Comparison of ENCODE assay signal across 13 mouse cellular contexts in the genomic region with DNA sequence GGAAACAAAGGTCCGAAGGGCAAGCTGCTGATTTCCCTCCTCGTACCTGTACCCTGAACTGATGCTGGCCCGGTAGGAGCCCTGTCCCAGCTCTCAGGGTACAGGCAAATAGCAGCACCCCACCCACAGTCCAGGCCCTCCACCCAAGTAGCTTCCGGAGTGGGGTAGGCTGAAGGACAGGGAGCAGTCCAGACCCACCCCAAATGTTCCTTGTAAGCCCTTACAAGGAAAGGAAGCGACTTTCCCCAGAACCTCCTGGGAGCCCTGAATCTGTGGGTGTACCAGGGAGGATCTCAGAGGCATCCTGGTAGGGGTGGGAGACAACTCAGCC. TPM values are rescaled to one million over a fixed set of nuclear protein-coding genes. Genes with fewer than 3 reads are reported as not detected.
DNase-seq lines count a peak whose midpoint lies in the region; ATAC-seq and TF ChIP-seq lines count a peak whose summit lies in the region.
"Had no signal": no experiment of that assay in that cellular context is flagged by ENCODE, and none has a peak within 500 bp of the region (broad histone marks: within the 10 kb centered on the region; RNA-seq: fewer than 3 reads in every experiment).

No protein-coding gene starts in this region.

- H3K4me1 ChIP-seq in heart, embryonic 10.5 days: peaks cover 32% of the 10 kb centered on the region
- H3K4me1 ChIP-seq in lung, postnatal 0 days (ENCODE audit: insufficient read depth, low read depth, low read length): no peaks in the 10 kb centered on the region
- H3K4me1 ChIP-seq in cerebellum, adult 2 months (ENCODE audit: control insufficient read depth, insufficient read depth, low read length): no peaks in the 10 kb centered on the region
- H3K4me1 ChIP-seq: neural tube, embryonic 13.5 days had no signal

- H3K27me3 ChIP-seq in heart, embryonic 10.5 days (ENCODE audit: insufficient read depth, poor library complexity, severe bottlenecking): no peaks in the 10 kb centered on the region
- no peaks in the 10 kb centered on the region for H3K27me3 ChIP-seq in lung, postnatal 0 days (replicated peaks; ENCODE audit: insufficient read depth, low read length)
- no peaks in the 10 kb centered on the region; the same call in 1 of the 2 replicates for H3K27me3 ChIP-seq in cerebellum, adult 2 months (ENCODE audit: control insufficient read depth, insufficient read depth, low read length)

- H3K4me3 ChIP-seq in heart, embryonic 10.5 days: no peak overlapping the region
- H3K4me3 ChIP-seq in lung, postnatal 0 days (ENCODE audit: low read depth, low read length): peak overlapping the region; percentile 6; the same call in 1 of the 2 replicates
- no peak overlapping the region for H3K4me3 ChIP-seq in cerebellum, adult 2 months (replicated peaks; ENCODE audit: insufficient read depth, low read depth, low read length)
- H3K4me3 ChIP-seq: neural tube, embryonic 13.5 days had no signal

- DNase-seq in heart, embryonic 10.5 days (ENCODE audit: low spot score): no peak
- DNase-seq in heart, adult 11 months: no peak
- no peak for DNase-seq in lung, postnatal 0 days (ENCODE audit: low spot score)
- no peak for DNase-seq in lung, adult 18-20 months
- no peak for DNase-seq in cerebellum, adult 11 months
- no peak for DNase-seq in cerebellum, adult 2 months
- DNase-seq: adrenal gland, adult 8-10 months; cerebellum, adult 9-11 months had no signal

- no peak overlapping the region for H3K9ac ChIP-seq in lung, postnatal 0 days (replicated peaks; ENCODE audit: low read depth)
- H3K9ac ChIP-seq: neural tube, embryonic 13.5 days had no signal

- peak overlapping the region; percentile 85 for H3K27ac ChIP-seq in heart, embryonic 10.5 days
- no peak overlapping the region; the same call in 1 of the 2 replicates for H3K27ac ChIP-seq in lung, postnatal 0 days (ENCODE audit: low read length)
- H3K27ac ChIP-seq in cerebellum, adult 2 months (ENCODE audit: insufficient read depth, low read length): no peak overlapping the region
- H3K27ac ChIP-seq: neural tube, embryonic 13.5 days had no signal

- 0 out of 2 replicates have a peak overlapping the region, but pooled peaks have one; percentile 11 for H3K4me2 ChIP-seq in lung, postnatal 0 days (replicated peaks; ENCODE audit: low read depth, low read length)
- H3K4me2 ChIP-seq: neural tube, embryonic 13.5 days had no signal

- no peak for TF ChIP-seq CTCF in lung, postnatal 0 days (IDR thresholded peaks at IDR 0.05)
- no peak for TF ChIP-seq CTCF in cerebellum, adult 2 months (IDR thresholded peaks at IDR 0.05; ENCODE audit: borderline replicate concordance, insufficient read depth, low read depth, low read length)

- ATAC-seq in lung, postnatal 0 days: no peak
- peak; percentile 32 for ATAC-seq in erythroid progenitor cell, adult 5-6 weeks (replicated peaks; ENCODE audit: low FRiP score, poor library complexity, severe bottlenecking)
- 0 out of 2 replicates have a peak, but pooled peaks have one; percentile 1 for ATAC-seq in megakaryocyte, adult 5-6 weeks (ENCODE audit: poor library complexity, severe bottlenecking)
- ATAC-seq: forebrain, embryonic 16.5 days had no signal

- no peaks in the 10 kb centered on the region for H3K36me3 ChIP-seq in heart, embryonic 10.5 days
- H3K36me3 ChIP-seq in lung, postnatal 0 days (ENCODE audit: insufficient read depth, low read length): no peaks in the 10 kb centered on the region
- H3K36me3 ChIP-seq: neural tube, embryonic 13.5 days had no signal

- no peak for TF ChIP-seq POLR2A in cerebellum, adult 2 months (IDR thresholded peaks at IDR 0.05; ENCODE audit: borderline replicate concordance, insufficient read depth, low read length)

- TF ChIP-seq EP300 in lung, postnatal 0 days (IDR thresholded peaks at IDR 0.05): no peak

- H3K9me3 ChIP-seq in heart, embryonic 10.5 days: no peaks in the 10 kb centered on the region
- no peaks in the 10 kb centered on the region for H3K9me3 ChIP-seq in lung, postnatal 0 days (ENCODE audit: low read length)
- H3K9me3 ChIP-seq: neural tube, embryonic 13.5 days had no signal

- WGBS in heart, embryonic 10.5 days: 78% methylated on average over 5 of the region's 5 CpGs
- WGBS in lung, postnatal 0 days: 88% methylated on average over 5 of the region's 5 CpGs
- WGBS in cerebellum, adult 2 months: 93% methylated on average over 5 of the region's 5 CpGs

RNA-seq across cellular contexts. Expression of a gene that starts 0.3 kb away (rescaled TPM):
- 5.9 and 13.0 TPM in 2 replicates for polyA plus RNA-seq in heart, embryonic 10.5 days (2016; fragmentation: Nextera tagmentation; extraction: Ambion mirVana)
- polyA plus RNA-seq in lung, postnatal 0 days (2015; fragmentation: Nextera tagmentation; extraction: Ambion mirVana): 29.7 and 32.1 TPM in 2 replicates
- total RNA-seq in erythroid progenitor cell, adult 5-6 weeks (2015; ENCODE audit: low replicate concordance): 126 and 259 TPM in 2 replicates
- total RNA-seq in erythroid progenitor cell, adult 5-6 weeks (2017; ENCODE audit: low replicate concordance): 61.6 and 79.4 TPM in 2 replicates
- total RNA-seq in megakaryocyte, adult 5-6 weeks (2015): 581 and 637 TPM in 2 replicates
- total RNA-seq in megakaryocyte, adult 5-6 weeks (2017): 416 and 453 TPM in 2 replicates
- 1.4 and 1.8 TPM in 2 replicates for polyA plus RNA-seq in cerebellum, adult 2 months (2012; rRNA removed)

RNA-seq across cellular contexts. Expression of a gene that starts 24.6 kb away (rescaled TPM):
- 2.3 and 5.0 TPM in 2 replicates for polyA plus RNA-seq in heart, embryonic 10.5 days (2016; fragmentation: Nextera tagmentation; extraction: Ambion mirVana)
- polyA plus RNA-seq in lung, postnatal 0 days (2015; fragmentation: Nextera tagmentation; extraction: Ambion mirVana): 14.5 and 16.1 TPM in 2 replicates
- 11.2 and 18.4 TPM in 2 replicates for total RNA-seq in erythroid progenitor cell, adult 5-6 weeks (2015; ENCODE audit: low replicate concordance)
- 16.3 and 20.8 TPM in 2 replicates for total RNA-seq in erythroid progenitor cell, adult 5-6 weeks (2017; ENCODE audit: low replicate concordance)
- total RNA-seq in megakaryocyte, adult 5-6 weeks (2015): 137 and 141 TPM in 2 replicates
- total RNA-seq in megakaryocyte, adult 5-6 weeks (2017): 263 and 285 TPM in 2 replicates
- polyA plus RNA-seq in cerebellum, adult 2 months (2012; rRNA removed): 3.8 and 4.6 TPM in 2 replicates

RNA-seq across cellular contexts. Expression of a gene that starts 27.8 kb away (rescaled TPM):
- 0.12 TPM in 1 of 2 replicates, not detected in the other for polyA plus RNA-seq in heart, embryonic 10.5 days (2016; fragmentation: Nextera tagmentation; extraction: Ambion mirVana)
- polyA plus RNA-seq in lung, postnatal 0 days (2015; fragmentation: Nextera tagmentation; extraction: Ambion mirVana): 0.06 and 0.10 TPM in 2 replicates
- not detected in 2 replicates for total RNA-seq in erythroid progenitor cell, adult 5-6 weeks (2015; ENCODE audit: low replicate concordance)
- not detected in 2 replicates for total RNA-seq in erythroid progenitor cell, adult 5-6 weeks (2017; ENCODE audit: low replicate concordance)
- total RNA-seq in megakaryocyte, adult 5-6 weeks (2015): 0.02 TPM in 1 of 2 replicates, not detected in the other
- total RNA-seq in megakaryocyte, adult 5-6 weeks (2017): not detected in 2 replicates
- 9.8 and 12.1 TPM in 2 replicates for polyA plus RNA-seq in cerebellum, adult 2 months (2012; rRNA removed)
- polyA plus RNA-seq: embryonic facial prominence, embryonic 11.5 days had no signal

RNA-seq across cellular contexts. Expression of a gene that starts 41.0 kb away (rescaled TPM):
- 19.0 and 28.4 TPM in 2 replicates for polyA plus RNA-seq in heart, embryonic 10.5 days (2016; fragmentation: Nextera tagmentation; extraction: Ambion mirVana)
- 19.1 and 21.5 TPM in 2 replicates for polyA plus RNA-seq in lung, postnatal 0 days (2015; fragmentation: Nextera tagmentation; extraction: Ambion mirVana)
- total RNA-seq in erythroid progenitor cell, adult 5-6 weeks (2015; ENCODE audit: low replicate concordance): 4.3 TPM in 1 of 2 replicates, not detected in the other
- total RNA-seq in erythroid progenitor cell, adult 5-6 weeks (2017; ENCODE audit: low replicate concordance): not detected in 2 replicates
- 2.4 and 2.7 TPM in 2 replicates for total RNA-seq in megakaryocyte, adult 5-6 weeks (2015)
- 0.89 TPM in 1 of 2 replicates, not detected in the other for total RNA-seq in megakaryocyte, adult 5-6 weeks (2017)
- polyA plus RNA-seq in cerebellum, adult 2 months (2012; rRNA removed): 3.1 and 3.5 TPM in 2 replicates
